Mouse (Mus musculus) liver, embryonic 11.5 days (tissue): Measurements from ENCODE around the gene Hdac7. TPM values are rescaled to one million over a fixed set of nuclear protein-coding genes. Genes with fewer than 3 reads are reported as not detected.
A peak's percentile ranks its signal among the peaks of the same experiment; 100 is the strongest.

Experiments
- ATAC-seq: fragments of 200-750 bp; cut with Nextera tagmentation; replicated peaks from 2 replicates; pipeline ENCODE4 v1.8.0; 2017; ENCODE audit warnings: moderate number of reproducible peaks, mild to moderate bottlenecking, moderate TSS enrichment, moderate library complexity; ENCODE audit not compliant: low FRiP score
- DNase-seq: peaks from one replicate; pipeline ENCODE4 v3.0.0-alpha.2; 2017; ENCODE audit warnings: low spot score
- H3K27ac ChIP-seq: fragments of 300-500 bp; sonication (generic); 2 replicates; pipeline ENCODE4 v1.5.1; 2014; ENCODE audit warnings: mild to moderate bottlenecking, low read depth, low read length, control low read depth
- H3K27me3 ChIP-seq: fragments of 300-500 bp; sonication (generic); replicated peaks from 2 replicates; pipeline ENCODE4 v1.6.1; 2014; ENCODE audit warnings: low read length, mixed read lengths; ENCODE audit not compliant: control insufficient read depth, insufficient read depth
- H3K36me3 ChIP-seq: fragments of 300-500 bp; sonication (generic); 2 replicates; pipeline ENCODE4 v1.6.1; 2014; ENCODE audit warnings: mild to moderate bottlenecking, low read length, moderate library complexity, mixed read lengths; ENCODE audit not compliant: control insufficient read depth, insufficient read depth
- H3K4me1 ChIP-seq: fragments of 300-500 bp; sonication (generic); replicated peaks from 2 replicates; pipeline ENCODE4 v1.6.1; 2014; ENCODE audit warnings: low read length, mixed read lengths; ENCODE audit not compliant: control insufficient read depth, insufficient read depth
- H3K4me2 ChIP-seq: fragments of 300-500 bp; sonication (generic); 2 replicates; pipeline ENCODE4 v1.6.1; 2014; ENCODE audit warnings: mild to moderate bottlenecking, control low read depth, moderate library complexity
- H3K4me3 ChIP-seq: fragments of 300-500 bp; sonication (generic); 2 replicates; pipeline ENCODE4 v1.5.1; 2014; ENCODE audit warnings: low read depth, low read length, control low read depth
- H3K9ac ChIP-seq: fragments of 300-500 bp; sonication (generic); 2 replicates; pipeline ENCODE4 v1.6.1; 2014; ENCODE audit warnings: low read depth, low read length, control low read depth
- H3K9me3 ChIP-seq: fragments of 300-500 bp; sonication (generic); 2 replicates; pipeline ENCODE4 v1.6.1; 2016; ENCODE audit warnings: low read length, inconsistent platforms, mixed read lengths; ENCODE audit not compliant: control insufficient read depth
- WGBS: fragments of 180-500 bp; shearing (Covaris S2); extraction: QIAGEN DNeasy Blood & Tissue Kit; methylation state at CpG from one replicate; pipeline ENCODE4 v1.1.7; 2014; 5-methylcytosine and 5-hydroxymethylcytosine counted together
- polyA plus RNA-seq: library from polyadenylated mRNA; unstranded; fragments of >200 nt; fragmentation: Nextera tagmentation; extraction: Ambion mirVana; gene quantifications from 2 replicates; pipeline ENCODE4 v1.2.1, GENCODE M21; 2014

Gene Hdac7
- polyA plus RNA-seq, 1 experiment from 2014 or later: 33.5 TPM

DNA sequence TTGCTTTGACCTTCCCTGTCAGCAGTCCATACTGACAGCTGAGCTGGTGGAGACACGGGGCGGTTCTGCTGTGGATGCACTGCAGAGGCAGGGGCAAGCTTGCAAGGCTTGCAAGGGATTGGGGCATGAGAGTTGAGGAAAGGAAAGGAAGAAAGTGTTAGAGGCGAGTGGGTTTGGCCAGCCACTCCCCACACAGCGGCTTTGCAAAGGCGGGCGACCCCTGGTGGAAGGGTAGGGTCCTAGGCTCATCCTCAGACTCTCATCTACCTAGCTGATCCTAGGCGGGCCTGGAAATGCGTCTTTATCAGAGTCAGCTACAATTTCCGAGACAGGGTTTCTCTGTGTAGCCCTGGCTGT, 61.6 kb downstream of the Hdac7 start:
- H3K27me3 ChIP-seq: peaks cover 5% of the 10 kb centered on the region
- ATAC-seq: peak; percentile 42
- no peaks in the 10 kb centered on the region for H3K36me3 ChIP-seq
- peak overlapping the region; percentile 66 for H3K4me2 ChIP-seq
- DNase-seq: peak; percentile 75
- H3K27ac ChIP-seq: no peak overlapping the region; the same call in 1 of the 2 replicates
- no peak overlapping the region for H3K9ac ChIP-seq
- no peaks in the 10 kb centered on the region for H3K9me3 ChIP-seq
- WGBS: 5% methylated on average over 9 of the region's 9 CpGs
- peaks cover 36% of the 10 kb centered on the region for H3K4me1 ChIP-seq
- H3K4me3 ChIP-seq: peak overlapping the region; percentile 38

GRCm38 (mm10) chr15:97781961-97782748, 62.1 kb downstream of the Hdac7 start:
- no peak for DNase-seq
- peak overlapping the region; percentile 66 for H3K4me2 ChIP-seq
- no peak overlapping the region; the same call in 1 of the 2 replicates for H3K27ac ChIP-seq
- no peaks in the 10 kb centered on the region for H3K9me3 ChIP-seq
- H3K27me3 ChIP-seq: peaks cover 5% of the 10 kb centered on the region
- ATAC-seq: no peak
- no peaks in the 10 kb centered on the region for H3K36me3 ChIP-seq
- 19% methylated on average over 24 of the region's 24 CpGs for WGBS
- 0 out of 2 replicates have a peak overlapping the region, but pooled peaks have one; percentile 26 for H3K9ac ChIP-seq
- peak overlapping the region; percentile 38 for H3K4me3 ChIP-seq
- peaks cover 31% of the 10 kb centered on the region for H3K4me1 ChIP-seq

GRCm38 (mm10) chr15:97780611-97781031, 63.7 kb downstream of the Hdac7 start:
- Histone ChIP-seq H3K9me3 (no peaks in the 10 kb centered on the region), H3K36me3 (no peaks in the 10 kb centered on the region), H3K4me1 (peaks cover 17% of the 10 kb centered on the region), H3K27ac (no peak overlapping the region), H3K4me3 (no peak overlapping the region), H3K4me2 (no peak overlapping the region), H3K9ac (no peak overlapping the region), H3K27me3 (peaks cover 5% of the 10 kb centered on the region)
- 83% methylated on average over 12 of the region's 12 CpGs for WGBS
- DNase-seq (no peak), ATAC-seq (no peak)

DNA sequence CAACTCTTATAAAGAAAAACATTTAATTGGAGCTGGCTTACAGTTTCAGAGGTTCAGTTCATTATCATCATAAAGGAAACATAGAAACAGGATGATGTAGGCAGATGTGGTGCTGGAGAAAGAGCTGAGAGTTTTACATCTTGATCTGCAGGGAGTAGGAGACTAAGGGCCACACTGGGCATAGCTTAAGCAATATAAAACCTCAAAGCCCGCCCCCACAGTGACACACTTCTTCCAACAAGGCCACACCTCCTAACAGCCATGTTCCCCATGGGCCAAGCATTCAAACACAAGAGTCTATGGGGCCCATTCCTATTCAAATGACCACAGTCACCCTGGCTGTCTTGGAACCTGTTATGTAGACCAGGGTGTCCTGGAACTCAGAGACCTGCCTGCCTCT, 64.7 kb downstream of the Hdac7 start:
- peaks cover 5% of the 10 kb centered on the region for H3K27me3 ChIP-seq
- no peak overlapping the region for H3K4me3 ChIP-seq
- ATAC-seq: no peak
- H3K4me1 ChIP-seq: peaks cover 12% of the 10 kb centered on the region
- no peak for DNase-seq
- H3K27ac ChIP-seq: no peak overlapping the region
- H3K9me3 ChIP-seq: no peaks in the 10 kb centered on the region
- H3K9ac ChIP-seq: no peak overlapping the region
- no peaks in the 10 kb centered on the region for H3K36me3 ChIP-seq
- WGBS: 84% methylated on average over 1 of the region's 1 CpGs
- no peak overlapping the region for H3K4me2 ChIP-seq

DNA sequence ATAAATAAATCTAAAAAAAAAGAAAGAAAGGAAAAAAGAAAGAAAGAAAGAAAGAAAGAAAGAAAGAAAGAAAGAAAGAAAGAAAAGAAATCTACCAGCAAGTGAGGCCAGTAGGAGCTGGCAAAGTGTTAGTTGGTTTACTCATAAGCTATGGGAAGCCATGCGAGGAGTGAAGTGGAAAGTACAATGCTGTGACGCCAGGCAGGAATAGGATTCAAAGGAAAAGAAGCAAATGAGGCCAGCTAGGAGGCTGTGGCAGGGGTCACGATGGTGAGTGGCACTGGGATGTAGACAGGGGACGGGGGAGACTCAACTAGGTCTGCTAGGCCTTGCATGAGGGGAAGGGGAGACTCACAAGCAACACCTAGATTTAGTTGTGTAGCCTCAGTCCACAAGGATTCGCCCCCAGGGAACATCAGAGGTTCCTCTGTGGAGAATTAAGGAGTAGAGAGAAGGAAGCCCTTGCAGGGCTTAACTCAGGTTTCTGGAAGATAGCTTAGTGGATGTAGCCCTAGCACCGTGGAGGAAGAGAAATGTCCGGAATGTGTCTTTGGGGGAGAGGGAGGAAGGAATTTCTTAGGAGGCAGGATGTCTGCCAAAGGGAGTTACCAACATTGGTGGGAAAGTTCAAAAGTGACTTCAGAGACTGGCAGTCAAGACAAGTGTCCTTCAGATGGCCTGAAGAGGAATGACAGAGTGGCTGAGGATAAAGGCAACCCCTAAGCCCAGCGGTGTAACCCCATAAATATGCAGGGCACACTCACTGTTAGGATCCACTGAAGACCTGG, 65.8 kb downstream of the Hdac7 start, which contains the start of gene Slc48a1:
Gene Slc48a1, plus strand, starts transcription at position 210 of the 788 bp plus-strand sequence.
- DNase-seq (no peak), ATAC-seq (no peak)
- Histone ChIP-seq H3K4me2 (no peak within 1 kb of the TSS), H3K27me3 (peaks cover 5% of the 10 kb centered on the region), H3K36me3 (no peaks in the 10 kb centered on the region), H3K9ac (no peak within 1 kb of the TSS), H3K4me3 (no peak within 1 kb of the TSS), H3K9me3 (no peaks in the 10 kb centered on the region), H3K4me1 (peaks cover 14% of the 10 kb centered on the region), H3K27ac (0 out of 2 replicates have a peak within 1 kb of the TSS, but pooled peaks have one; percentile 6)
- 65% methylated on average over 8 of the region's 8 CpGs for WGBS

GRCm38 (mm10) chr15:97776919-97777318, 67.4 kb downstream of the Hdac7 start:
- Histone ChIP-seq H3K4me1 (peaks cover 13% of the 10 kb centered on the region), H3K9ac (no peak overlapping the region), H3K9me3 (no peaks in the 10 kb centered on the region), H3K4me2 (no peak overlapping the region), H3K36me3 (no peaks in the 10 kb centered on the region), H3K4me3 (no peak overlapping the region), H3K27ac (no peak overlapping the region), H3K27me3 (no peaks in the 10 kb centered on the region; the same call in 1 of the 2 replicates)
- ATAC-seq (no peak), DNase-seq (no peak)
- 79% methylated on average over 6 of the region's 6 CpGs for WGBS

DNA sequence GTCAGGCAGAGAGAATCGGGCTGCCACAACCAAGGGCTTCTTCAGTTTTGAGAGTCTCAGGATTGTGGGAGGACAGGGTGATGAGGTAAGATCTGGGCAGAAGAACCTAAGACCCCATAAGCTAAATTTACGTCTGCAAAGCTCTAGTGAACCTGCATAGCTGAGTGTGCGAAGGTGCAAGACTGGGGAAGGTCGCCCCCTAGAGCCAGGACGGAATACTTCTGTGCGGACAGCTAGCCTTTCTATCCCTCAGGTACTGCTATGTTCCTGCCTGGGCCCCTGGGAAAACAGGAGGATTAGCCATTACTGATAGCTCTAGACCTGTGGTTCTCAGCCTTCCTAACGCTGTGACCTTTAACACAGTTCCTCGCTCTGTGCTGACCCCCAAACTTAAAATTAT, 67.8 kb downstream of the Hdac7 start:
- H3K4me1 ChIP-seq: peaks cover 13% of the 10 kb centered on the region

GRCm38 (mm10) chr15:97773961-97774370, 70.3 kb downstream of the Hdac7 start:
- Histone ChIP-seq H3K4me3 (no peak overlapping the region), H3K4me2 (no peak overlapping the region), H3K9me3 (no peaks in the 10 kb centered on the region), H3K27ac (peak overlapping the region; percentile 47), H3K36me3 (no peaks in the 10 kb centered on the region), H3K9ac (no peak overlapping the region), H3K27me3 (peaks cover 9% of the 10 kb centered on the region), H3K4me1 (peaks cover 13% of the 10 kb centered on the region)
- WGBS: 53% methylated on average over 5 of the region's 5 CpGs
- no peak for DNase-seq
- ATAC-seq: no peak; the same call in 1 of the 2 replicates

More for the DNA sequence above, 67.8 kb downstream of the Hdac7 start:
- Histone ChIP-seq H3K36me3 (no peaks in the 10 kb centered on the region), H3K9ac (no peak overlapping the region), H3K9me3 (no peaks in the 10 kb centered on the region), H3K27ac (no peak overlapping the region), H3K4me3 (no peak overlapping the region), H3K4me2 (no peak overlapping the region), H3K27me3 (no peaks in the 10 kb centered on the region; the same call in none of the 2 replicates)
- WGBS: 13% methylated on average over 8 of the region's 8 CpGs
- ATAC-seq (peak; percentile 46), DNase-seq (no peak)
